Mouse (Mus musculus) lung, postnatal 25 days (tissue): Measurements from ENCODE around the gene Rps26.

Source experiments
- DNase-seq: peaks from one replicate; pipeline ENCODE4 v3.0.0; 2022; ENCODE audit warnings: low spot score

Rps26 gene

GRCm38 (mm10) chr10:128602470-128603128 lies 23.9 kb downstream of the Rps26 start:
- no peak for DNase-seq

DNA sequence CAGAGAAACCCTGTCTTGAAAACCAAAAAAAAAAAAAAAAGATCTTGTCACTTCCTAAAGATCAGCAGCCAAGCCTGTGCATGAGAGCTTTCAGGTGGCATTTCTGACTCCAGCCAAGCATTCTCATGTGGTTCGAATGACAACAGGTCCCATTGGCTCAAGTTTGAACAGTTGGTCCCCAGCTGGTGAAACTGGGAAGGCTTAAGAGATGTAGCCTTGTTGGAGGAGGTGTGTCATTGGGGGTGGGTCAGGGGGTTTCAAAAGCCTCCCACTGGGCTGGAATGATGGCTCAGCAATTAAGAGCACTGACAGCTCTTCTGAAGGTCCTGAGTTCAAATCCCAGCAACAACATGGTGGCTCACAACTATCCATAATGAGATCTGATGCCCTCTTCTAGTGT lies 25.0 kb downstream of the Rps26 start:
- DNase-seq, result no peak

- DNase-seq, result no peak
Observed at GRCm38 (mm10) chr10:128598476-128598875, 28.1 kb downstream of the Rps26 start.

GRCm38 (mm10) chr10:128592797-128593196 lies 33.8 kb downstream of the Rps26 start:
- no peak for DNase-seq

GRCm38 (mm10) chr10:128591436-128591835 lies 35.1 kb downstream of the Rps26 start:
- no peak for DNase-seq

- peak; percentile 59 for DNase-seq
Observed at GRCm38 (mm10) chr10:128590193-128590690, 36.3 kb downstream of the Rps26 start.

DNA sequence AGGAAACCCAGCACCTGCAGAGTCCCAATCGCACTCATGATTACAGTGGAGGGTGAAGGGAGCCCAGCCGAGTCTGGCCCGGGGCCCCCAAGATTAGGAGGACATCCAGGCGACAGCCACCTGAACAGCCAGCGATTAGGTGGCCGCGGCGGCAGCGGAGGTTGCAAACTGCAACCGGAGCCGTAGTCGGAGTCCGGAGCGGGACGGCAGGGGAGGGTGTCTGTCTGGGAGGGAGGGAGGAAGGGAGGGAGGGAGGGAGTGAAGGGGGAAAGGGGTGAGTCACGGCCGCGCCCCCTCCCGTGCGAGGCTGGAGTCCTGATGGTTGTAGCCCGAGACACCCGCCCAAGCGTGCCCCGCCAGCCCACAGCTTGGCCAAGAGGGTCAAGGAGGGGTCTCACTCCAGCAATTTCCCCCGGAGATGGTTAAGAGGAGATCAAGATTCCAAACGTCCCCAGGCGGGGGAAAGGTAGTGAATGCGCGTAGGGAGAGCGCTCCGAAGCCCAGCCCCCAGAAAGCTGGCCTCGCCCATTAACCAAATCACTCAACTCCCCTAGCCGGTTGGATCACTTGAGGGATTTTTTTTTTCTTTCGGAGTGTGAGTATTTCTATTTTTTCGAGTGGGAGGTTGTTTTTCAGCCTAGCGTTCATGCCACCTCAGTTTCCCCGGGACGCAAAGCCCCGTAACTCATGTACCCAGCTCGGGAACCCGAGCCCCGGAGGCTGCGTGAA lies 36.9 kb downstream of the Rps26 start, which contains the start of gene Erbb3:
Erbb3 (minus strand) TSS at position 189 of the 729 bp plus-strand sequence.
- DNase-seq, result peak; percentile 77

- DNase-seq, result peak; percentile 44
Observed at GRCm38 (mm10) chr10:128588775-128589463, 37.6 kb downstream of the Rps26 start.

DNA sequence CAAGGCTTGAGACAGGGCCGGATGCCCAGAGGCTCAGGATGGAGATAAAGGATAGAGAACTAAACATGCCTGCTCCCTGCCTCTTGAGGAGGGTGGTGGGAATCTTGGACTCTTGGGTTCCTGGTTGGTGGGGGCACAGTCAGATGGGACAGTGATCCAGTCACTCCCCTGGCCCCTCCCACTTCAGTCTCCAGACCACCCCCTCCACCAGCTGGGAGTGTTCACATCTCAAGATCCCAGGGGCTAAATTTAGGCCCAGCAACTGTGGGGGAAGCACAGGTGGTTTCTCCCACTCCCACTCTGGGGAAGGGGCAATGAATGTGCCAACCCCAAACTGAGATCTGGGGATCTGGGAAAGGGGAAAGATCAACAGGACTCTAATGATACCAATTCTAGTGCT lies 38.4 kb downstream of the Rps26 start:
- DNase-seq, result no peak

- no peak for DNase-seq
Observed at GRCm38 (mm10) chr10:128587697-128588096, 38.9 kb downstream of the Rps26 start.

- DNase-seq, result no peak
Observed at GRCm38 (mm10) chr10:128587120-128587519, 39.4 kb downstream of the Rps26 start.

DNA sequence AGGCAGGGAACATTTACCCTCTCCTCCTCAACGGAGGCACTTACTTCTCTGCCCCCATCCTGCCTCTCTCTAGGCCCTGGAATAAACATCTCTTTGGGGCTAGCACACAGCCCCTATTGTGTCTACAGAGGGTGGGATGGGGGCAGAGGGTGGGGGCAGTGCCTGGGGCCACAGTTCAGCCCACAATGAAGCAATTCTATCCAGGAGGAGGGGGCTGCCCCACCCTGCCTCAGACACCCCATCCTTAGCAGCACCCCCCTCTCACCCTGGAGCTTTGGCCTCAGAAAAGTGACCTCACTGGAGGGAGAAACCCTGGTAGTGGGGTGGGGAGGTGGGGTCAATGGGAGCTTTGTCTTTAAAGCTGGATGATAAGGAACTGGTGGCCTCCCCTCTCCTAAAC lies 40.0 kb downstream of the Rps26 start:
- DNase-seq, result no peak

DNA sequence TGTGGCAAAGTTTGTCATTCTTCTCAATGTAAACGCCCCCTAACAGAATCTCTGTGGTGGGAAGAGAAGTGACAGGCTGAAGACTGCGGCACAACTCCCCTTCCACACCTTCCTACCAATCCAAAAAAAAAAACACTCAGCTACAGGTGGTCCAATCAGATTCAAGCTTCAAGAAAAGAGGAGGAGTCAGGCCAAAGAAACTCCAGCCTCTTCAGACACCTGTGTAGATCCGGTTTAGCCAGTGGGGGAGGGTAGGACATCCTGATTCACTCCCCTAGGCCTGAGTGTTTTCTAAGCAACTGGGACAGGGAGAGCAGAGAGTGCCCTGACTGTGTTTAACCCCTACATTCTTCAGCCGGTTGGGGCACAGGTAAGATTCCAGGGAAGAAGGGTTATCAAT lies 42.2 kb downstream of the Rps26 start:
- DNase-seq, result peak; percentile 90

DNA sequence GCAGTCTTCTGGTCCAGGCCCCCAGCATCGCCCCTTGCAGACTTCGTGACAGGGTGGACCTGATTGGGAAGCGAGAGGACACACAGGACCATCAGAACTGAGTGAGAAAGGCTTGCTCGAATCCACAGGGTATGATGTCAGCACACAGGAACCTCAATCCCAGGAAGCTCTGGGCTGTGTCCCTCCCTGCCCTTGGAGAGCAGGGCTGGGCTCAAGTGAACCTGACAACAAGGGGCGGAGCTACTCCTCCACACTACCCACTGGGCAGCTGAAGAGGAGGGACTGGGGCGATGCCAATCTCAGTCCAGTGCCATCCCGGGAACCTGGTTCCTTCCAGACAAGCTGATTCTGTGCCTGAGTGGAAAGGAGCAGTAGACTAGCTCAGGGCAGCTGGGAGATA lies 42.9 kb downstream of the Rps26 start:
- peak; percentile 91 for DNase-seq

- no peak for DNase-seq
Observed at GRCm38 (mm10) chr10:128579731-128580130, 46.8 kb downstream of the Rps26 start.

GRCm38 (mm10) chr10:128579298-128579697 lies 47.2 kb downstream of the Rps26 start:
- no peak for DNase-seq

- no peak for DNase-seq
Observed at GRCm38 (mm10) chr10:128578330-128578729, 48.2 kb downstream of the Rps26 start.

GRCm38 (mm10) chr10:128575063-128575462 lies 51.5 kb downstream of the Rps26 start:
- DNase-seq, result no peak
